Mouse (Mus musculus): Measurements from ENCODE around the gene Tbc1d9b.
"Not testable (repeated sequence)": the region's sequence is repeated elsewhere in the genome, so short reads cannot be mapped to it uniquely, and the experiment has no call there.

Gene Tbc1d9b

DNA sequence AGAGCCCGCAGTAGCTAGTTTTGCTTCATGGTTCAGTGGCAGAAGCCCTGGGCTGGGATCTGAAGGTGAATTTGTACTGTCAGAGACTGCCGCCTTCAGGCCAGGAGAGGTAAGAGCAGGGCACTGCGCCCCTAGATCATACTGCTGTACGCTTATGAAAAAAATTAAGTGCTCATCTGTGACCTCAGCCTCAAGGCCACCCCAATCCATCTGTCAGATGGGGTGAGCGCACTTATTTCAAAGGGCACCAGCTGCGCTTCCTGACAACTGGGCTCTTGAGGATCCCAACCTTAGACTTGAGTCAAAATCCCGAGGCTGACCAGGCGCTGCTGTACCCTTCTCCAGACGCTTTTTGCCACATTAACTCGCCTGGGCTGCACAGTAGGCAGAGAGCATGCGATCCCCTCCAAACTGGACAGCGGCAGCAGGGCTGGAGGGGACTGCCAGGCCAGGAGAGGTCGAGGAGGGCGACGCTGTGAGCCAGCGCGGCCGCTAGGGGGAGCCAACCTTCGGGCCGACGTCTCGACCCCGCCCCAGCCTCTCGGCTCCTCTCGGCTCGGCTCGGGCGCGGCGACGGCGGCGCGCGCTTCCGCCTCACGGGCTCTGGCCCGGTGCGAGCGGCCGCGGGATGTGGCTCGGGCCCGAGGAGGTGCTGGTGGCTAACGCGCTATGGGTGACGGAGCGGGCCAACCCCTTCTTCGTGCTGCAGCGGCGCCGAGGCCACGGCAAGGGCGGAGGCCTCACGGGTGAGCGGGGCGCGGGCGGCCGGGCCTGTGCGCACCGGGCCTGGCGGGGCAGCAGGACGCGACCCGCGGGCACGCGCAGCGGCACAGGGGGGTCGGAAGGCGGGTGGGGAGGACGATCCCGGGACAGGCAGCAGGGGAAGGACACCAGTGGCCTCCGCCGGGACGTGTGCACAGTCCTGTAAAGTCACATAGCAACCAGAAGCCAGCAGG lies at the start of gene Tbc1d9b:
TSS of gene Tbc1d9b (plus strand) at position 586 of the 956 bp plus-strand sequence.
- peak; percentile 96 for DNase-seq (ENCODE audit: low spot score)

DNA sequence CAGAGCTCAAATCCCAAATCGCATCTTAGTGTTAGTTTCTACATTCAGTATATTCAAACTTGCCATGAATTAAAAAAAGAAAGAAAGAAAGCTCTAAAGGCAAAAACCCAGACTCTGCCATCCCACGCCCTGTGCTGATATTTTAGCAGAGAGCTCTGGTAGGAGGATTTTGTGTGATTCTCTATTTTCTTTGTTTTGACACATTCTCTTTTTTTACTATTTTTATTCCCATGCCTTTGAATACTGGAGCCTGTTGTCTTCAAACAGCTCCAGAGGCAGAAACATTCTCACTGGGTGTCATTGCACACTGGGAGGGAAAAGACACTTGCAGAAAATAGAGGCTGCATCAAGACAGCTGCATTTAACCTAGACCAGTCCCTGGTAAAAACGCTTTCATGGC lies 45.0 kb upstream of the Tbc1d9b start:
- no peak for DNase-seq (ENCODE audit: low spot score)

DNA sequence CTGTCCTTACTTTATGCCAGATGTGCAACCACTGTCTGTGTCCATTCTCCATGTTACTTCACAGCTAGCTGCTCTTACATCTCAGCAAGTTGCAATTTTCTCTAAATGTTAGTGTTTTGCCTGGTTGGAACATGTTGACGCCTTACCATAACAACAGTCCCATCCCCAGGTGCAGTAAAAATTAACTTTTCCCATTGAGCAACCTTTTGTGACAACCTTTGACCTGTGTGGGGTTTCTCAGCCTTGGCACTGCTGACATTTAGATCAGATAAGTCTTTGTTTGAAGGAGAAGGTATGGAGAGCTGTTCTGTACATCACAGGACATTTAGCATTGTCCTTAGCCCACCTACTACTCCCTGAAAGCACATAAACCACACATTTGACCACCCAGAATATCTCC lies 41.4 kb upstream of the Tbc1d9b start:
- DNase-seq (ENCODE audit: low spot score) = no peak

DNA sequence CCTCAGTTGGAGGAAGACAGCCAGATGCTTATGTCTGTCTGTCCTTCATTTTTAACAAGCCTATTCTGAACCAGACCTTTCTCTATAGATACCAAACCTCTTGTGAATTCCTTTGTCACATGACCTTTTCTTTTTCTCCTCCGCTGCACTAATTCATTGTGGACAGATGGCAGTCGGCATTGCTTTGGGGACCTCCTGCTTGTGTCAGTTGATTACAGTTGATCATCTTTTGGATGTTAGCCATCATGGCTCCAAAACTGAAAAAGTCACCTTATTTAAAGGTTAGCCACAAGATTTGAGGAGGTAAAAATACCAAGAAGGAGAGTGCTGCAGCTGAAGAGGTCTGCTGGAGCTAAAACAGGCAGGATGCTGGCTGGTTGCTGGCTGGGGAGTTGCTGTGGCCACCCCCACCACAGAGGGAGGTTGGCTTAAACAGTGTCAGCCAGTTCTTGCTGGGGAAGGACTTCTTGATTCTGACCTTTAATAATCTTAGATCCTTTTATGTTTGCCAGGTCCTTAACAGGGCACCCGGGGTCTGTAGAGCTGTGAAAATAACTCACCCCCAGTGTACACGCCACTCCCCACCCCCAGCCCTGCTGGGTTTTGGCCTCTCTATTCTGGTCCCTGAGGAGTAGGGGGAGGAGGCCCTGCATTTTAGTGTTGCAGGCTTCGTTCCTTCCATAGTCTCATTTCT lies 40.1 kb upstream of the Tbc1d9b start:
- DNase-seq (ENCODE audit: low spot score) = no peak

DNA sequence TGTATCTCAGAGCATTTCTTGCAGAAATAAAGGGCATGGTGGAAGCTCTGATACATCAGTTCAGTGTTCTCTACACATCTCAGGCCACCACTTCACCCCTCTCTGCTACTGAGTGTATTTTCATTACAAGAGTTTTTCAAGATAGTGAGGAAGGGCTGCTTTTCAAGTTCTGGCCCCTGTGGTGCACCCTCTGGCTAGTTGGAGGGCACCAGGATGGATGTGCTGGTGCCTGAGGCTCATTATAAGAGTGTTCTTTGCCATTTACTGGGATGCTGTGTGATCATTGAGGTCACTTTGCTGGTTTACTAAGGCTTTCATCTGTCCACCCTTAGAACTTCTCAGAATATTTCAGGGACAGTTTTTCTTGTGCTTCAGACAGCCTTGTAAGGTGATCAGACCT lies 39.5 kb upstream of the Tbc1d9b start:
- DNase-seq (ENCODE audit: low spot score) = no peak

DNA sequence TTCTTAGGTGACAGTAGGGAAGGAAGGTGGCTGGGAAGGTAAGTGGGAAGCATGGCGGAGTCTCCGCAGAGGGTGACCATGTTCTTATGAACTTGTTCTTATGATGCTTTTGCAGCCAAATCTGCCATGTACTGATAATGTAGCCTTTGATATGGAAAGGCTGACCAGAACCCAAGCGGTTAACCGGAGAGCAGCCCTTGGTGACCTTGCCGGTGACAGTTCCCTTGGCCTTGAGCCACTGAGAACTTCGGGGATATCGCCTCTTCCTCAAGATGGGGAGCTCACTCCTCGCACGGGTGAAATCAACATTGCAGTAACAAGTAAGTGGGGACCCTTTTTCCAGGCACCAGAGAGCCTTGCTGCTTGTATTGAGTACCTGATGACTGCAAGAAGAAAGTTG lies 35.5 kb upstream of the Tbc1d9b start:
- no peak for DNase-seq (ENCODE audit: low spot score)

DNA sequence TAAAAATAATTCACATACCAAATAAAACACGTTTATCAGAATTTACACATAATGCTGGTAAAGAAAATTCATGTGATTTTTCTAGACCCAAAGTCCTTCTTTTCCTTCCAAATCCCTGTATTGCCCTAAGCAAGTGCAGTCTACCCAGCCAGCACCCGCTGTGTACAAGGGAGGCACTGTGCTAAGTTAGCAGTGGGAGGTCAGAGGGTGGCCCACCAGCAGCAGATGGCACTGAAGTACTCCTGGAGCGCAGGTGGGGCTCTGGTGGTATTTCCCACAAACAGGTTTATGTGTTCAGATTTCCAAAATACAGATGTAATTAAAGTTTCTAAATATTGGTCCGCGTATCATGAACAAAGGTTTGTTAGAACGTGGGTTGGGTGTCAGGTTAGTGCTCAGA lies 34.1 kb upstream of the Tbc1d9b start:
- DNase-seq (ENCODE audit: low spot score) = no peak

DNA sequence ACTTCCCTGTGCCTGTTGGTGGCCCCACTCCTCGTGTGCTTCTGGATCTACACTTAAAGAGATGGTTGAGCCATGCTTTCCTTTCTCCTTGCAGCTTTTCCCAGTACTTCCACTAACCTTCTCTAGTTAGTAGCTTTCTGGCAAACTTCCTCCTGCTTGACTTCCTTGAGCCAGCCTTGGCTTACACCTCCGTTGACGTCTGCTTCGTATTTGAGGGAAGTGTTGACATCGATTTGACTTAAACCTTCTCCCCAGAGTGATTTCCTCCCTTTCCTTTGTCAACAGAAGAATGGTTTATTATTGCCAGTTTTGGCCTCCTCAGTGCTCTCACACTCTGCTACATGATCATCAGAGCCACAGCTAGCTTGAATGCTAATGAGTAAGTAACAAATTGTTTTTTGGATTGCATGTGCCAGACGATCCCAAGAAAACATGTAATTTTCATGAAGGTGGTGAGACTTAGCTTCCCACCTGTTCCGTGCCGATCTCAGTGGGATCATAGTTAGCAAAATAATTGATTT lies 32.2 kb upstream of the Tbc1d9b start:
- no peak for DNase-seq (ENCODE audit: low spot score)

DNA sequence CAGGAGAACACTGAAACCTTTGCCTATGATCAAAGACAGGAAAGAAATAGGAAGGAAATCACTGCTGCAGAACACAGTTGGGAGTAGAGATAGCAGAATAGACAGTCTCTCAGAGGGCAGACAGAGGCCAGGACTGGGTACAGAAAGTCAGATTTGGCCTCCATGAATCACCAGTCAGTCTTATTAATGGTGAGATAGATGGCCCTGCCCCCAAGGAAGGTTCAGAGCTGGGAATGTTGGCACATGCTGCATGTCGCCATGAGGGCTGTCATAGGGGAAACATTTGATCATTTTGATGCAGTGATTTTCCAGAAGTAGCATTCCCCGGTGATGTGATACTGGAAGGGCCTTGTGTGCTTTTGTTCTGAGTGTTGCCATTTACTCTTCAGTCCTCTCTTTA lies 31.5 kb upstream of the Tbc1d9b start:
- DNase-seq (ENCODE audit: low spot score) = no peak

DNA sequence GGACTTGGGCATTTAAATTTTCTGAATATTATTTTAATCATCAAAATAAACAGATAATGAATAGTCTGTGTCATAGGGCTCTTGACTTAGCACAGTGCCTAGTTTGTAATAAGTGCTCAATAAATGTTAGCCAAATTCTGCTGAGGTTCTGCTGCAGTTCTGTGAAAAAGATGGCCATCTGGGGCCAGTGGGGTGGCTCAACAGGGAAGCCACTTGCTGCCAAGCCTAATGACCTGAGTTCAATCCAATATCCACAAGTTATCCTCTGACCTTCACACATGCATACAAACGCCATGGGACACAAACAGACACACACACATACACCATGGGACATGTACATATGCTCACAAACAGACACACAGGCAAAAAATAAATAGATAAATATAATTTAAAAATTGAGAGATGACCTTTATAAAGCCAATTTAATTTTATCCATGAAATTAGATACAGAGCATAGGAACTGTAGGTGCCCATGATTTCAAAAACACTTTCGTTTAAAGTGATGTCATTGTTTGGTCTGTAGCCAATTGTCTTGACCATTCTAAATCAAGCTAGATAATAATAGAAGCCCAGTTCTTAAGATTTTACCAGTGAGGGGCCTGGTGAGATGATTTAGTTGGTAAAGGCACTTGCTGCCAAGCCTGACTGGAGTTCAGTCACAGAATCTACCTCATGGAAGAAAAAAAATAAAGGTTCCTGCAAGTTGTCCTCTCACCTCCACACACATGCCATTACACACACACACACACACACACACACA lies 30.5 kb upstream of the Tbc1d9b start:
- no peak for DNase-seq (ENCODE audit: low spot score)

DNA sequence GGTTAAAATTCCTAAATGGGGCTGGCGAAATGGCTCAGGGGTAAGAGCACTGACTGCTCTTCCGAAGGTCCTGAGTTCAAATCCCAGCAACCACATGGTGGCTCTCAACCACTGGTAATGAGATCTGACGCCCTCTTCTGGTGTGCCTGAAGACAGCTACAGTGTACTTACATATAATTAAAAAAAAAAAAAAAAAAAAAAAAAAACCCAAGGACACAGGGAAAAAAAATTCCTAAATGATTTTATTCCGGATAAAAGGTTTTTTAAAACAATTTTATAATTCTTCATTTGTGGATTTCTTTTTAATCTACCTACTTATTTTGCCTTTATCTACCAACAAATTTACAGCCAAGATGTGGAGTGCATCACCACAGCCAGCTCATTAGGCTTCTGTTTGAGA lies 29.2 kb upstream of the Tbc1d9b start:
- DNase-seq (ENCODE audit: low spot score) = not testable (repeated sequence)

DNA sequence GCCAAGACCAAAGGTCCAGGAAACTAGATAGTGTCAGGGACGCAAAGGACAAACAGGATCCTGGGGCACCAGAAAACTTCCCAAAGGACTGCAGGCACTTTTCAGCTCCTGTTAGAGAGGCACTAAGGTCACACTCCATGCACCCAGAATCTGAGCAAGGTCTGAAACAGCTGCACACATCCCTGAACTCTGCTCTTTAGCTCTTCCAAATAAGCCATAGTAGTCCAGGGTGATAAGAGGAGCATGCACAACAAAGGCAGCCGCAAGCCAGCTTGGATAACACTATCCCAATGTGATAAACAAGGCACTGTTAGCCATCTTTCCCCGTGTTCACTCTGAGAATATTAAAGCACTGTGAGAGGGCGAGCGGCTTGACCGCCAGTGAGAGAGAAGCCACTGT lies 27.2 kb upstream of the Tbc1d9b start:
- no peak for DNase-seq (ENCODE audit: low spot score)

DNA sequence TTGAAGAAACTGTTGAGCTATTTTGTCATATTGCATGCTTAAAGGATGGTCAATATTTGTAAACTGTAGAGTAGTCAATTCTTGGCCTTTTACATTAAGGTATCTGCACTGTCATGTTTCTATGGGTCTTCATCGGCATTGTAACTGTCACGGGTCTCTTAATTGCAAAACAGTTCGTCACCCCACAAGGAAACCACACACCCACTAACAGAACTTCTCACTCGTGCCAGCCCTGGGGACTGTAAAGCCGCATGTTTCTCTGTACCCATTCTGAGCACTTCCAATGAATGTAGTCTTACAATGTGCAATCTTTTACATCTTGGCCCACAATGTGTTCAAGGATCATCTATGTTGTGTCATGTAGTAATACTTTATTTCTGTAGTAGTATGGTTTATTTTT lies 26.0 kb upstream of the Tbc1d9b start:
- no peak for DNase-seq (ENCODE audit: low spot score)

DNA sequence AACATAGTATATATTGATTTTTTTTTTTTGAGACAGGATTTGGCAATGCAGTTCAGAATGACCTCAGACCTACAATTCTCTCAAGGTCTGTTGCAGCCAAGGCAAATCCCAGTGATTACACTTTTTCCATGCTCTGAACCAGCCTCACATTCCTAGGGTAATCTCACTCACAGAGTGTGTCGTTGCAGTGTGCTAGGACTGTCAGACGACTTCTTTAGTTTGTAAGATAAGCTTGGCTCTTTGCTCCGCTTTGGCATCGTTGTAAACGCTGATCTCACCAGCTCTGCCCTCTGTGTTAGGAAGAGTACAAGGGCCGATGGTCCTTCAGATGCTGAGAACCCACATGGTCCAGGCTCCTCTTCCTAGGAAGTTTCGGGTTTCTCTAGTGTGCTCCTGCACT lies 25.2 kb upstream of the Tbc1d9b start:
- no peak for DNase-seq (ENCODE audit: low spot score)

DNA sequence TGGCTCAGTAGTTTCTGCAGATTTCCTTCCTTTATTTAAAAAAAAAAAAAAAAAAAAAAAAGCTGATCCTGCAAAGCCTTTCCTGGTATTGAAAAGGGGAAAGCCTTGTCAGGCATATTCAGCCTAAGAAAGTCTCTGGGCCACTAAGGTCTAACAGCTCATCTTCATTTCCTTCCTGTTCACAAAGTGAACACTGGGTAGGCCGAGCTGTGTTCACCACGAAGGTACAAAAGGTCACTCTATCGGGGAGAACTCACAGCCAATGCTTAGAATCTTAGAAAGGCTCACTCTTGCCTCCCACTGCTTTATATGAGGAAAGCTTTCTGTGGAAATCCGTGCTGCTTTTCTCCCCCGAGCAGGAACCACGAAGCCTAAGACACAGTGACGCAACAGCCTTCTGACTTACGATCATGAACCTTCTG lies 22.4 kb upstream of the Tbc1d9b start:
- no peak for DNase-seq (ENCODE audit: low spot score)

DNA sequence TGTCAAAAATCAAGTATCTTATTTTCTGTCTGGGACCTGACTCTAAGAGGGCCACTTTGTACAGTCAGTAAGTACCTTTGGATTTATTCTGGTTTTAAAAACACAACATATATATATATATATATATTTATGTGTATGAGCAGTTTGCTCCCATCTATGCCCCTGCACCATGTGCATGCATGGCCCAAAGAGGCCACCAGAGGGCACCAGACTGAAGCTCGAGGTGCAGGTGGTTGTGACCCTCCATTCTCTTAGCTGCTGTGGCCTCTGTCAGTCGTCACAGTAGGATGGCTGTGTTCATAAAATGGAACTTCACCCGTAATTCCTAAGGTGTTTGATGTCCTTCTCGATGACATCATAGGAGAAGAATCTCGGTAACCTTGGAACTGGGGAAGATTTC lies 16.9 kb upstream of the Tbc1d9b start:
- DNase-seq (ENCODE audit: low spot score) = peak; percentile 71

DNA sequence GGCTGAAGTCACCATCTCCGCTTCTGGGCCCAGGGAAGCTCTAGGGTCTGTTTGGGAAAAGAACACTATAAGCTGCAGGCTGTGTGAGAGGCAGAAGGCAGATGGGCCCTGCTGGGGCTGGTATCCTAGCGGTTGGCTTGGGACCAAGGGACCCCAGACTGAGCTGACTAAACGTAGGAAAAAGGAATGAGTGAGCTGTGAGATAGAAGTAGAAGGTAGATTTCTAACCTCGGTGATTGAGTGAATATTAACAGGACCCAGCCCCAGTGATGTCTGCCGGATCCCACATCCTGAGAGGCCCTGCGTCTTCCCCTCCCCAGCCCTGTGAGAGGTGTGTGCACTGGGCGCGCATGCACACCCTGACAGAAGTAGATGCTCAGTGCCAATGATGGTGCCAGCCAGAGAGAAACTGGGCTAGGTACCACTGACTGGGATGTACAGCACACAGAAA lies 8.5 kb upstream of the Tbc1d9b start:
- DNase-seq (ENCODE audit: low spot score) = no peak

DNA sequence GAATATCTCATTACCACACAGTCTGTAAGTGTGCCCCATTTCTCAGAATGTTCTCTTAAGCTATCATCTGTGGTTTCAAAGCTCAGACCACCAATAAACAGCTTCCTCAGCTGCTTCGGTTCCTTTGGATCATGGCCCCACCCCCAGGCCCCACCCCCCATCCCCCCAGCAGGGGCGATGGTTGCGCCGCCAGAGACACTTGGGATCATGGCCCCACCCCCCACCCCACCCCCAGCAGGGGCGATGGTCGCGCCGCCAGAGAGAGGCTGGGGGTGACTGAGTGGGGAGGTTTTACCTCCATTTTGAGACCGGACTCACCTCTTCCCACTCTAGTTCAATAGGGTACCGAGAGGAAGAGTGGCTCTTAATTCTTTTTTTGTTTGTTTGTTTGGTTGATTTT lies 3.4 kb upstream of the Tbc1d9b start:
- DNase-seq (ENCODE audit: low spot score) = no peak

DNA sequence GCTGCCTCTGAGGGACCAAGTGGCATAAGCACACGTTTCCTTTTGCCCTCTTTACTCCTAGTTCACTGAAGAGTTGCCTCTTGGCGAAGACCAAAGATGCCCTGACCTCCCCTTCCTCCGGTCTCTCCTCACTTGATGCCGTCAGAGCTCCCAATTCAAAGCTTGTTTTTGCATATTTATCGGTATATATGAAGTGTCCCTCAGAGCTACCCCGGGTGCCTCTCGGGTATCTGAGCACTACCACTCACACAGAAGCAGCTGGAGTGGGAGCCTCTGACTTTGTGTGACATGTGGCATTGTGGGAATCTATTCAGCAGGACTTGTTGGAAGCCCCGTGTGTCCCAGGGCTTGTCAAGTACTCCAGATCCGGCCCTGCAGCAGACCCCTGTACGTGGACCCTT lies 605 bp downstream of the Tbc1d9b start:
- peak; percentile 21 for DNase-seq (ENCODE audit: low spot score)

DNA sequence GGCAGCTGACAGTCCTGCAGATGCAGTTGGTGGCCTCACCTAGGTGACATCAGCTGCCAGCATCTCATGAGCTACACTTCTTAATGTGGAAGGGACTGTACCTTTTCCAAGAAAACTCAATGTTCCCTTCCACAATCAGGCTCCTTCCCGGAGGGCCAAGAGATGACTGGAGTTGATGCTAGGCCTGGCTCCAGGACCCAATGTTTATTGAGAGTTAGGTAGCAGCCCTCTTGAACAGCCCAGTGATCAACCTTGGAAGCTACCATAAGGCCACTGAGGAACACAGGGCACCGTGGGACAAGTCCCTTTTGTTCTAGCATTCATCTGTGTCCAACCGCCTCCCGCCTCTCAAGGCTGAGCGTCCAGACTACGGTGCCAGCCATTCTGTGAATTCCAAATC lies 1.1 kb downstream of the Tbc1d9b start:
- DNase-seq (ENCODE audit: low spot score) = no peak

DNA sequence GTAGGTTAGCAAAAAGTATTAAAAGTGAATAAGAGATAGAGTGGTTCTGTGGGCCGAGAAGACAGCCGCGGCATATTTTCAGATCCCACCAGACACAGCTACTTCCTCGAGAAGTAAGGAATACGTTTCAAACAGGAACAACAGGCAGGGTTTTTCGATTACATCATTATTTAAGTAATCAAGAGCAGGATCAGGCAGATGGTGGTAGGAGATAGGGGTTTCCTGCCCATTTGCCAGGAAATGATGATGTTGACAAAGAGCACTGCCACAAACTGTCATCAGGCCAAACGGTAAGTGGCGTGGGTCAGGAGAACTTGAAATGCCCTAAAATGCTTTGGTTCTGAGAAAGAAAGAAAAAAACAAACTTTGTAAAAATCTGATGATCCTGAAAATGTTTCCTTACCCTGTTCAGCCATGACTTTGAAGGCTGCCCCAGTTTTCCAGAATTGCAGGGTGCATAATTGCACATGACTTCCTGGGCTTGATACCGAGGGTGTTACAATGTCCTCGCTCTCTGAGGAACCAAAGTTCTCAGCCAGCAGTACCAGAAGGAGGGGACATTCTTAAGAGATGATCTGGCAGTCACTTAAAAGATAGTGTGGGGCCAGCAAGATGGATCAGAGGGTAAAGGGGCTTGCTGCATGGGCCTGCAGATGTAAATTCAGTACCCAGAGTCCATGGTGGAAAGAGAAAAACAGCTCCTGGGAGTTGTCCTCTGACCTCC lies 3.1 kb downstream of the Tbc1d9b start:
- no peak for DNase-seq (ENCODE audit: low spot score)

Measured in MN1 (cell line).